Mouse (Mus musculus) heart, postnatal 0 days (tissue): Measurements from ENCODE around the gene Defb21.

ENCODE experiments used
- CTCF ChIP-seq: IDR thresholded peaks from 2 replicates; pipeline ENCODE4 v1.5.1; 2016; ENCODE audit warnings: antibody characterized with exemption, control low read depth, low read depth
- EP300 ChIP-seq: IDR thresholded peaks from 2 replicates; pipeline ENCODE4 v1.6.1; 2016; ENCODE audit warnings: antibody characterized with exemption, low read depth

GRCm38 (mm10) chr2:152556655-152557054 lies 15.9 kb upstream of the Defb21 start:
- no peak for TF ChIP-seq CTCF
- TF ChIP-seq EP300, result no peak
